Mouse (Mus musculus): ENCODE results near the gene Th. TPM values are rescaled to one million over a fixed set of nuclear protein-coding genes. Genes with fewer than 3 reads are reported as not detected.

Gene Th
- polyA plus RNA-seq (2012; fragmentation: generic; extraction: Trizol): not detected
- long read RNA-seq, experiment 1: 0 reads
- long read RNA-seq, experiment 2: 0 reads

DNA sequence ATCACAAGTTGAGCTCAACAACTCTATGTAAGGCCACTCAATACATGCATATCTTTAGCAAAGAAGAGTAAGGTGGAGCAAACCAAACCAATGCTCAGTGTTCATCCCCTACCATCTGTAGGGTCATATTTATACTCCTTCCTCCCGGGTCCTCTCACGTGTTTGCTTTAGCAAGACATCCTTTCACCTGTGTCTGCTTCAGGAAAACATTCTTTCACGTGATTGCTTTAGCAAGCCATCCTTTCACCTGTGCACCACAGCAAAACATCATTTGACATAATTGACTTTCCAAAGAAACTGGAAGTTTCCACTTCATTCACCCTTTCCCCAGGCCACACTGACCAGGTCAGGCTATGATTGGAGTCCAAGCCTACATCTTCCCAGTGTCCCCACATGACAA, at the start of gene Th:
Gene Th, minus strand, starts transcription at position 101 of the 400 bp plus-strand sequence.
- H3K79me3 ChIP-seq (ENCODE audit: low read depth): no peaks in the 10 kb centered on the region
- H3K79me2 ChIP-seq (ENCODE audit: control insufficient read depth, insufficient read depth): no peaks in the 10 kb centered on the region
- no peaks in the 10 kb centered on the region for H3K36me3 ChIP-seq (ENCODE audit: control insufficient read depth, insufficient read depth)
- no peak within 1 kb of the TSS for H3K4me3 ChIP-seq (ENCODE audit: insufficient read depth, poor library complexity, severe bottlenecking)
- TF ChIP-seq MAX (IDR thresholded peaks at IDR 0.05) (no peak), CTCF (IDR thresholded peaks at IDR 0.05; ENCODE audit: control insufficient read depth, insufficient read depth, insufficient read length) (no peak), USF1 (IDR thresholded peaks at IDR 0.05; ENCODE audit: low read depth) (no peak), MYOD1 (IDR thresholded peaks at IDR 0.05; ENCODE audit: control insufficient read depth, insufficient read length, low read depth) (no peak), FOSL1 (IDR thresholded peaks at IDR 0.05; ENCODE audit: insufficient read depth, low read length, poor library complexity, severe bottlenecking) (no peak), CEBPB (IDR thresholded peaks at IDR 0.05; ENCODE audit: low read depth) (no peak), MYOG (IDR thresholded peaks at IDR 0.05; ENCODE audit: control insufficient read depth, extremely low read depth, insufficient read length) (no peak)
- H3K27me3 ChIP-seq (ENCODE audit: control insufficient read depth, insufficient read depth, insufficient read length): peaks cover 9% of the 10 kb centered on the region
- H3ac ChIP-seq (ENCODE audit: control insufficient read depth, insufficient read length, low read depth): no peak within 1 kb of the TSS

- H3K79me2 ChIP-seq (ENCODE audit: control insufficient read depth, insufficient read depth): no peaks in the 10 kb centered on the region
- no peaks in the 10 kb centered on the region for H3K36me3 ChIP-seq (ENCODE audit: control insufficient read depth, insufficient read depth)
- H3ac ChIP-seq (ENCODE audit: control insufficient read depth, insufficient read length, low read depth): no peak within 1 kb of the TSS
- H3K4me3 ChIP-seq (ENCODE audit: insufficient read depth, poor library complexity, severe bottlenecking): no peak within 1 kb of the TSS
- TF ChIP-seq CTCF (IDR thresholded peaks at IDR 0.05; ENCODE audit: control insufficient read depth, insufficient read depth, insufficient read length) (no peak), FOSL1 (IDR thresholded peaks at IDR 0.05; ENCODE audit: insufficient read depth, low read length, poor library complexity, severe bottlenecking) (no peak), MYOD1 (IDR thresholded peaks at IDR 0.05; ENCODE audit: control insufficient read depth, insufficient read length, low read depth) (no peak), USF1 (IDR thresholded peaks at IDR 0.05; ENCODE audit: low read depth) (no peak), MYOG (IDR thresholded peaks at IDR 0.05; ENCODE audit: control insufficient read depth, extremely low read depth, insufficient read length) (no peak), CEBPB (IDR thresholded peaks at IDR 0.05; ENCODE audit: low read depth) (no peak), MAX (IDR thresholded peaks at IDR 0.05) (no peak)
- H3K79me3 ChIP-seq (ENCODE audit: low read depth): no peaks in the 10 kb centered on the region
- peaks cover 70% of the 10 kb centered on the region for H3K27me3 ChIP-seq (ENCODE audit: control insufficient read depth, insufficient read depth, insufficient read length)
Observed at GRCm38 (mm10) chr7:142968809-142969511, 38.0 kb upstream of the Th start, which contains the start of gene Ascl2. Ascl2 (minus strand) TSS chr7:142969264.

DNA sequence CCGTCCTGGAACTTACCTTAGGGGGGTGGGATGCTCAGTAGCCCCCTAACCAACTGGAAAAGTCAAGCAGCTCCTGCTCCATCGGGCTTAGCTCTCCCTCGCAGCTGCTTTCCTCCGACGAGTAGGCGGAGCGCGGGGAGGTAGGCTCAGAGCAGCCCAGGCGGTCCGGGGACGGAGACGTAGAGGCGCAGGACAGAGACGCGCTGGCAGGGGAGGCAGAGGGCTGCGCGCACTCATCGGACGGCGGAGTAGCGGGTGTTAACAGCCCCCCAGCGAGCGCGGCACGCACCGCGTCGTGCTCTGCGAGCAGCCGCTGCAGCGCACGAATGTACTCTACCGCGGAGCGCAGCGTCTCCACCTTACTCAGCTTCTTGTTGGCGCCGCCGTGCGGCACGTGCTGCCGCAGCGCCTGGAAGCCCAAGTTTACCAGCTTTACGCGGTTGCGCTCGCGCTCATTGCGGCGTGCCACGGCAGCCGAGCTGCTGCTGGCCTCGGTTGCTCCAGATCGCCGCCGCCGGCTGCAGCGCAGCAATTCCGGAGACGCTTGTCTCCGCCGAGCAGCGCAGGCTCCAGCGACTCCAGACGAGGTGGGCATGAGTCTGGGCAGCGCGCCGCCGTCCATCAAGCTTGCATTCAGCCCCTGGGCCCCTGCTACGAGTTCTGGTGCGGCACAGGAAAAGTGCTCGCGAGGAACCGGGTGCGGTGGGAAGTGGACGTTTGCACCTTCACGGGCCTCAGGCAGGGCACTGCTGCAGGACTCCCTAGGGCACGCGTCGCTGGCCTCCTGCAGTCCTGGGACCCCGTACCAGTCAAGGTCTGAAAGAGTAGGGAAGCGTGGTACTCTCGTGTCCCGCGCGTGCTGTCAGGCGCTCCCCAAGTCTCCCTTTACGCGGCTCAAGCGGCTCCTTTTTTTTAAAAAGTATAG, 37.2 kb upstream of the Th start:
- Histone ChIP-seq H3K4me3 (ENCODE audit: insufficient read depth, poor library complexity, severe bottlenecking) (no peak overlapping the region), H3ac (ENCODE audit: control insufficient read depth, insufficient read length, low read depth) (no peak overlapping the region), H3K36me3 (ENCODE audit: control insufficient read depth, insufficient read depth) (no peaks in the 10 kb centered on the region), H3K27me3 (ENCODE audit: control insufficient read depth, insufficient read depth, insufficient read length) (peaks cover 70% of the 10 kb centered on the region), H3K79me2 (ENCODE audit: control insufficient read depth, insufficient read depth) (no peaks in the 10 kb centered on the region), H3K79me3 (ENCODE audit: low read depth) (no peaks in the 10 kb centered on the region)
- TF ChIP-seq MAX (IDR thresholded peaks at IDR 0.05): no peak
- no peak for TF ChIP-seq MYOD1 (IDR thresholded peaks at IDR 0.05; ENCODE audit: control insufficient read depth, insufficient read length, low read depth)
- TF ChIP-seq CTCF (IDR thresholded peaks at IDR 0.05; ENCODE audit: control insufficient read depth, insufficient read depth, insufficient read length): no peak
- no peak for TF ChIP-seq MYOG (IDR thresholded peaks at IDR 0.05; ENCODE audit: control insufficient read depth, extremely low read depth, insufficient read length)
- no peak for TF ChIP-seq FOSL1 (IDR thresholded peaks at IDR 0.05; ENCODE audit: insufficient read depth, low read length, poor library complexity, severe bottlenecking)
- no peak for TF ChIP-seq USF1 (IDR thresholded peaks at IDR 0.05; ENCODE audit: low read depth)

- Histone ChIP-seq H3K79me2 (ENCODE audit: control insufficient read depth, insufficient read depth) (no peaks in the 10 kb centered on the region), H3K27me3 (ENCODE audit: control insufficient read depth, insufficient read depth, insufficient read length) (peaks cover 68% of the 10 kb centered on the region), H3ac (ENCODE audit: control insufficient read depth, insufficient read length, low read depth) (no peak overlapping the region), H3K79me3 (ENCODE audit: low read depth) (no peaks in the 10 kb centered on the region), H3K4me3 (ENCODE audit: insufficient read depth, poor library complexity, severe bottlenecking) (no peak overlapping the region), H3K36me3 (ENCODE audit: control insufficient read depth, insufficient read depth) (no peaks in the 10 kb centered on the region)
- TF ChIP-seq USF1 (IDR thresholded peaks at IDR 0.05; ENCODE audit: low read depth): no peak
- TF ChIP-seq FOSL1 (IDR thresholded peaks at IDR 0.05; ENCODE audit: insufficient read depth, low read length, poor library complexity, severe bottlenecking): no peak
- no peak for TF ChIP-seq MYOD1 (IDR thresholded peaks at IDR 0.05; ENCODE audit: control insufficient read depth, insufficient read length, low read depth)
- no peak for TF ChIP-seq MYOG (IDR thresholded peaks at IDR 0.05; ENCODE audit: control insufficient read depth, extremely low read depth, insufficient read length)
- TF ChIP-seq CEBPB (IDR thresholded peaks at IDR 0.05; ENCODE audit: low read depth): no peak
- no peak for TF ChIP-seq MAX (IDR thresholded peaks at IDR 0.05)
- TF ChIP-seq CTCF (IDR thresholded peaks at IDR 0.05; ENCODE audit: control insufficient read depth, insufficient read depth, insufficient read length): no peak
Observed at GRCm38 (mm10) chr7:142967414-142967883, 36.5 kb upstream of the Th start.

GRCm38 (mm10) chr7:142959752-142960151, 28.8 kb upstream of the Th start:
- no peaks in the 10 kb centered on the region for H3K79me2 ChIP-seq (ENCODE audit: control insufficient read depth, insufficient read depth)
- H3K36me3 ChIP-seq (ENCODE audit: control insufficient read depth, insufficient read depth): no peaks in the 10 kb centered on the region
- peaks cover 10% of the 10 kb centered on the region for H3K27me3 ChIP-seq (ENCODE audit: control insufficient read depth, insufficient read depth, insufficient read length)
- H3ac ChIP-seq (ENCODE audit: control insufficient read depth, insufficient read length, low read depth): no peak overlapping the region
- no peak overlapping the region for H3K4me3 ChIP-seq (ENCODE audit: insufficient read depth, poor library complexity, severe bottlenecking)
- H3K79me3 ChIP-seq (ENCODE audit: low read depth): no peaks in the 10 kb centered on the region
- TF ChIP-seq CTCF (IDR thresholded peaks at IDR 0.05; ENCODE audit: control insufficient read depth, insufficient read depth, insufficient read length): no peak
- no peak for TF ChIP-seq MYOD1 (IDR thresholded peaks at IDR 0.05; ENCODE audit: control insufficient read depth, insufficient read length, low read depth)
- no peak for TF ChIP-seq MAX (IDR thresholded peaks at IDR 0.05)
- no peak for TF ChIP-seq CEBPB (IDR thresholded peaks at IDR 0.05; ENCODE audit: low read depth)
- TF ChIP-seq FOSL1 (IDR thresholded peaks at IDR 0.05; ENCODE audit: insufficient read depth, low read length, poor library complexity, severe bottlenecking): no peak
- TF ChIP-seq USF1 (IDR thresholded peaks at IDR 0.05; ENCODE audit: low read depth): no peak
- TF ChIP-seq MYOG (IDR thresholded peaks at IDR 0.05; ENCODE audit: control insufficient read depth, extremely low read depth, insufficient read length): no peak

Data from C2C12 (cell line).